Mouse (Mus musculus) adrenal gland, adult 10 weeks (tissue): ENCODE results near the gene Tmem8. TPM values are rescaled to one million over a fixed set of nuclear protein-coding genes. Genes with fewer than 3 reads are reported as not detected.

Experiments used
- polyA plus RNA-seq: library from polyadenylated mRNA; stranded (reverse); fragments of 350-450 nt; fragmentation: Illumina TruSeq; extraction: RNeasy Lipid Tissue Mini Kit (QIAGEN cat#74804); gene quantifications from one replicate; pipeline ENCODE4 v1.2.3, GENCODE M21; 2014; ENCODE audit warnings: low read depth, low replicate concordance

The Tmem8 gene
- 0.99 TPM for polyA plus RNA-seq

DNA sequence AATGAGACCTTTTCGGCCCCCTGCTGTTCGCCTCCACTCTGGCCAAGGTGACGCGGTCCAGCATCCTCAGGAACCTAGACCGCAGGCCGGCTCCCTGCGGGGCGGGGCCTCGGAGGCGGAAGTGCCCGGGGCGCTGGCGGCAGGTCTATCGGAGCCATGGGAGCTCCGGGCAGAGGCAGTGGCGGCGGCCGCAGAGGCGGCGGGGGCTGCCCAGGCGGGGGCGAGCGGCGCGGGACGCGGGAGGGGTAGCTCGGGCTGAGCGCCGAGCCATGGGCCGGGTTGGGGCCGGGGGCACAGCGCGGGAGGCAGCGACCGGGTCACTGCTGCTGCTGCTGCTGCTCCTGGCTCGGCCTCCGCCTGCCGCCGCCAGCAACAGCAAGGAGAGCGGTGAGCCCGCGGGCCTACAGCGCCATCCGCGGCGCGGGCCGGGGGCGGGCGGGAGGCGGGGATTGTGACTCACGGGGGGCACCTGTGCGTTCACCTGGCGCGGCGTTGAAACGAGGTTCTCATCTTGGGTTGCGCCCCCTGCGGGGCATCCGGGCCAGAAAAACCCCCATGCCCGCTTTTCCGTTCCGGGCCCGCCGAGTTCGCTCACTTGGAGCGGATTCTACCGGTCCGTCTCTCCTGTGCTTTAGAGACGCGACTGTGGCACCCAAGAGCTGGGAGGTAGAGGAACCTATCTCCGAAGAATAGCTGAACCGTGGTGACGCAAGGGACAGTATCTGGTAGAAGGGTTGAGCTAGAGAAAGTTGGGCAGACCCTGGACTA lies at the start of gene Tmem8:
Gene Tmem8 (plus strand): TSS at position 119 of the 768 bp plus-strand sequence.

DNA sequence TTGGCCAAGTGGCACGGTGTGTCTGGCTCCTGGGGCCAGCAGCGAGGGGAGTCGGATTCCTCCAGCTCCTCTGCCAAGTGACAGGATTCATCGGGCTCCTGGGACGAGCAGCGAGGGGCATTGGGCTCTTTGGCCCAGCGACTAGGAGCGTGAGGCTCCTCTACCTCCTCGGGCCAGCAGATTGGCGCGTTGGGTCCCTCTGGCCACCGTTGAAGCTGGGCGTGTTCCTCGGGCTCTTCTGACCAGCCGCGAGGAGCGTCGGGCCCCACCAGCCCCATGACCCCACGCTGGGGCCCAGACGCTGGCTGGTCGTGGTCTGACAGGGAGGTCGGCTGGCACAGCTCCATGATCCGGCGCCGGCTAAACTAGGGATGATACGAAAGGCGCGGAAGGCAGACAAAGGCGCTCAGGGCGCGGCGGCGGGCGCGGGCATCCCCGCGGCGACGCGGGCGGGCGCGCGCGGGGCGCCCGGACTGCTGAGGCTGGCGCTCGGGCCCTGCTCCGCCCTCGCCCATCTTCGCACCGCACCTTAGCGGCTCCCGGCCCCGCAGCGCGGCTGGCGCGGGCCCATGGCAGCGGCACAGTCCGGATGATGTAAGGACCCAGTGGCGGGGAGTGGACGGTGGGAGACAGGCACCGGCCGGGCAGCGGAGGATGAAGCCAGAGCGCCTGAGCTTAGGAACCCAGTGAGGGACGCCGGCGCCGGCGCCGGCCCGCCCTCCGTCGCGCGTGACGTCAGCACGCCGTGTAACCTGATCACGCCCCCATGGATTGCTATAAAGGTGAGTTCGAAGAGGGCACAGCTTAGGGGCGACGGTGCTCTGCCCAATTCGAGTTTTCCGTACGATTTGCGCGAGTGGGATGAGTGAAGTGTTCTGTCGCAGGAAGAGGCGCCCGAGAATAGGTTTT lies 44.0 kb upstream of the Tmem8 start, which contains the start of gene Rab11fip3:
Gene Rab11fip3 (minus strand): TSS at position 725 of the 909 bp plus-strand sequence.

DNA sequence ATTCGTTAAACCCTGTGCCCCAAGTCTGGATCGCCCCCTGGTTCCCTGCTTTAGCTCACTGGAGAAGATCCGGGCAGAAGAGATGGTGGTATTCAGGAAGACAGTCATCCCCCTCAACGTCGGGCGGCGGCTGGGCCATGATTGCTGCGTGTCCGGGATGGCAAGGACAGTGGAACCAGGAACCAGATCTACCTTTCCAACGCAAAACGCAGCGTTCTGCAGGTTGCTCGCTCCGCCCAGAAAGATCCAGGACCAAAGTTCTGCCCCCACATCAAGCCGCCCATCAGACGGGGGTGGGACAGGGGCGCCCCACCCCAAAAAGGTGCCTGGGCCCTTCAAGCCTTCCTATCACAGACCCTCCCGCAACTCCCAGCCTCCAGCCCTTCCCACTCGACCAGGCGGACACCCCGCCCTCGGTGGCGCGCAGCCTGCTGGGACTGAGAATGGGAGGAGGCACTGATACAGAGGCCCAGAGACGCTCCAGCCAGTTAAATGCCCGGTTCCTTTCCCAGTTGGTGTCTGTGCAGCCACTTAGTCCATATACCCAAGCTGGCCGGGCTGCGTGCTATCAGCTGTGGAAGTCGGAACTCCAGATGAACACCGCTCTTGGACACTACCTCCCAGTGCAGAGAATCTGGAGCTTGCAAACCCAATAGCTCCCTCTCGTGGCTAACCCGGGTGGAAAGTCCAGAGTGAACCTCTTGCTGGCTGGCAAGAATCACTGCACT lies 23.0 kb upstream of the Tmem8 start, which contains the start of gene Decr2:
Gene Decr2 (minus strand): TSS at position 433 of the 728 bp plus-strand sequence.

DNA sequence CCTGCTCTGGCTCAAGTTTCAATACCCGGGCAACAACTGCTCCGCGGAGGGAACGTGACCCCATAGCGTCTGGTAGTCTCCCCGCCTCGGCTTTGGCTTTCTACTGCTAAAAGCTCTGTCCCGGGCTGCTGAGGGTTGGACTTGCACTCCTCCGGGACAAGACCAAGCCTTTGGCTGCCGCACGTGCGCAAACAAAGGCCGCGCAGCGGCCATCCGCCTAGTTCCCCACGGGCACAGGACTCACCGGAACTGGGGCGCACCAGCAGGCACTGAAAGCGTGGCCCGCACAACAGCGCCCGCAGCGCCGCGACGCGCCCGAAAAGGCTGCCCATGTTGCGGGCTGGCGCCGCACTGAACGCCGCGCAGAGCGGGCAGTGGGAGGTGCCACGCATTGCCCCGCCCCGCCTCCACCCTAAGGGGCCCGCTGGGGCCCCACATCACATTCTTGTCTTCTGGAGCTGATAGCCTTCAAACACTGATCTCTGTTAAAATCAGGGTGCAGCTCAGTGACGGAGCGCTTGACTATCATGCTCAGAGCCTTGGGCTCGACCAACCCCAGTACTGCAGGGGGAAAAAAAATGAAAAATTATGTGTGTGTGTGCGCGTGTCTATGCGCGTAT lies 17.9 kb upstream of the Tmem8 start, which contains the start of gene Nme4:
Gene Nme4 (minus strand): TSS at position 482 of the 620 bp plus-strand sequence.

DNA sequence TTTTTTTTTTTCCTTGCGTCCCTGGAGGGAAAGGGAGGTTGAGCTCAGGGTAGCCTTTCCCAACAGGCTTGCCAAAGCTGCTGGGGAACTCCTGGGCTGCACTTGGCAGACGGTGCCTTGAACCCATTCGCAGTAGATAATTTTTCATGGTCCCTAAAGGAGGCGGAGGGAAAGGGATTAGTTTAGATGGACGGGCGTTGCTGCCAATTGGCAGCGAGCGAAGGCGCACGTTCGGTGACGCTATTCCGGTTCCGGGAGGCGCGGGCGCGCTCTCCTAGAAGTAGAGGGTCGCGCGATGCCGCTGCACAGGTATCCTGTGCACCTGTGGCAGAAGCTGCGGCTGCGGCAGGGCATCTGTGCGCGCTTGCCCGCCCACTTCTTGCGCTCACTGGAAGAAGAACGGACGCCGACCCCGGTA lies 10.2 kb downstream of the Tmem8 start, which contains the start of gene Mrpl28:
Gene Mrpl28 (plus strand): TSS at position 234 of the 418 bp plus-strand sequence.

DNA sequence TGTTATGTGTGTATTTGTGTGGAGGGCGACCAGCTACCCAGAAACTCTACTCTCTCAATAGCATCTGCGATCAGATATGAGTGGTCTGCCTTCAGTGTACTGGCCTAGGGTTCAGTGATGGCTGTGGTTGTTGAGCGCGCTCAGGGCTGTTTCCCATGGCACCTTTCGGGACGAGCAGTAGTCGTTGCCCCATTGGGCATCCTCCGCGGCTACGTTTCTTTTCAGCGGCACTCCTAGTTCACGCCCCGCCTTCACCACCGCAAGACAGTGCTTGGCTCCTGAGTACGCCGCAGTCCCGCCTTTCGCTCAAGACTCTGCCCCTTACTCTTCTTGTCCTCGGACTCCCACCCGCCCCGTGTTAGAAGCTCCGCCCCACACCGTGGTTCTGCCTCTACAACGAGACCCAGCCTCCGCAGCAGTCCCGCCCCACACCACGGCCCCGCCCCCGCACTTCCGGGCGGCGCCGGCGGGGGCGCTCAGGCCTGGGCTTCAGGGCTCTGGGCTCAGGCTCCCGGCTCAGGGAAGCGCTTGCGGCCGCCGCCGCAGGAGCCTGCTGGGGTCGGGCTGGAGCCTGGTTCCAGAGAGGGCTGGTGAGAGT lies 25.2 kb downstream of the Tmem8 start, which contains the start of gene Axin1:
Gene Axin1 (plus strand): TSS at position 450 of the 598 bp plus-strand sequence.

Other genes starting within 250 kb of the Tmem8 start
- 5.5 TPM for gene Mcrip2, start 244.5 kb upstream of the Tmem8 start, polyA plus RNA-seq
- 24.4 TPM for gene Mettl26, start 238.2 kb upstream of the Tmem8 start, polyA plus RNA-seq
- not detected for gene Wfikkn1, start 232.4 kb upstream of the Tmem8 start, polyA plus RNA-seq
- gene Rab40c, start 193.6 kb upstream of the Tmem8 start, polyA plus RNA-seq, result 2.7 TPM
- gene Pigq, start 168.4 kb upstream of the Tmem8 start, polyA plus RNA-seq, result 41.2 TPM
- not detected for gene Nhlrc4, start 168.3 kb upstream of the Tmem8 start, polyA plus RNA-seq
- not detected for gene A930017K11Rik, start 160.7 kb upstream of the Tmem8 start, polyA plus RNA-seq
- 0.41 TPM for gene Capn15, start 127.5 kb upstream of the Tmem8 start, polyA plus RNA-seq
- gene Rab11fip3, start 43.7 kb upstream of the Tmem8 start, polyA plus RNA-seq, result 2.3 TPM
- gene Decr2, start 23.0 kb upstream of the Tmem8 start, polyA plus RNA-seq, result 24.1 TPM
- not detected for gene Nme4, start 17.7 kb upstream of the Tmem8 start, polyA plus RNA-seq
- gene Mrpl28, start 10.2 kb downstream of the Tmem8 start, polyA plus RNA-seq, result 5.4 TPM
- gene Axin1, start 25.4 kb downstream of the Tmem8 start, polyA plus RNA-seq, result 26.3 TPM
- gene Pdia2, start 85.8 kb downstream of the Tmem8 start, polyA plus RNA-seq, result not detected
- 1.7 TPM for gene Rgs11, start 89.7 kb downstream of the Tmem8 start, polyA plus RNA-seq
- 0.64 TPM for gene Arhgdig, start 94.5 kb downstream of the Tmem8 start, polyA plus RNA-seq
- 45.0 TPM for gene Fam234a, start 130.9 kb downstream of the Tmem8 start, polyA plus RNA-seq
- 81.5 TPM for gene Luc7l, start 139.6 kb downstream of the Tmem8 start, polyA plus RNA-seq